Mouse (Mus musculus) monocyte, adult 2 months (primary cell): ENCODE data around the gene Rgs9.

ENCODE experiments used
- DNase-seq, 2 experiments: peaks; one replicate each; pipeline ENCODE4 v3.0.0; 2022; ENCODE audit warnings: low spot score in 2 of 2, low read depth in 1 of 2

Rgs9 gene

GRCm38 (mm10) chr11:109178788-109179518 lies 119.0 kb downstream of the Rgs9 start:
- DNase-seq = no peak

GRCm38 (mm10) chr11:109175376-109175969 lies 122.5 kb downstream of the Rgs9 start:
- no peak for DNase-seq
